Mouse (Mus musculus) hindbrain, embryonic 15.5 days (tissue): ENCODE results near the gene Ncstn. TPM values are rescaled to one million over a fixed set of nuclear protein-coding genes. Genes with fewer than 3 reads are reported as not detected.

ENCODE experiments used
- ATAC-seq: fragments of 200-750 bp; cut with Nextera tagmentation; 2 replicates; pipeline ENCODE4 v1.8.0; 2017; ENCODE audit warnings: low read depth, moderate number of reproducible peaks, moderate TSS enrichment; ENCODE audit not compliant: low FRiP score
- H3K27ac ChIP-seq: fragments of 300-500 bp; sonication (generic); replicated peaks from 2 replicates; pipeline ENCODE4 v1.5.1; 2015; ENCODE audit warnings: mild to moderate bottlenecking, inconsistent platforms
- H3K27me3 ChIP-seq: fragments of 300-500 bp; sonication (generic); 2 replicates; pipeline ENCODE4 v1.6.1; 2015; ENCODE audit warnings: control low read depth, inconsistent platforms
- H3K36me3 ChIP-seq: fragments of 300-500 bp; sonication (generic); 2 replicates; pipeline ENCODE4 v1.6.1; 2015; ENCODE audit warnings: control low read depth, inconsistent platforms
- H3K4me1 ChIP-seq: fragments of 300-500 bp; sonication (generic); replicated peaks from 2 replicates; pipeline ENCODE4 v1.6.1; 2015; ENCODE audit warnings: control low read depth, inconsistent platforms
- H3K4me2 ChIP-seq: fragments of 300-500 bp; sonication (generic); 2 replicates; pipeline ENCODE4 v1.6.1; 2015; ENCODE audit warnings: moderate library complexity, mild to moderate bottlenecking, inconsistent platforms
- H3K4me3 ChIP-seq: fragments of 300-500 bp; sonication (generic); 2 replicates; pipeline ENCODE4 v1.5.1; 2015; ENCODE audit warnings: mild to moderate bottlenecking, inconsistent platforms
- H3K9ac ChIP-seq: fragments of 300-500 bp; sonication (generic); 2 replicates; pipeline ENCODE4 v1.6.1; 2015; ENCODE audit warnings: inconsistent platforms
- H3K9me3 ChIP-seq: fragments of 300-500 bp; sonication (generic); 2 replicates; pipeline ENCODE4 v1.6.1; 2016; ENCODE audit warnings: control low read depth, inconsistent platforms
- WGBS: fragments of 180-500 bp; shearing (Covaris S2); methylation state at CpG from one replicate; pipeline ENCODE4 v1.1.7; 2015; 5-methylcytosine and 5-hydroxymethylcytosine counted together
- polyA plus RNA-seq: library from polyadenylated mRNA; unstranded; fragments of >200 nt; fragmentation: Nextera tagmentation; extraction: Ambion mirVana; gene quantifications from 2 replicates; pipeline ENCODE4 v1.2.1, GENCODE M21; 2015

The Ncstn gene
- polyA plus RNA-seq, 1 experiment from 2014 or later, result 114 TPM

DNA sequence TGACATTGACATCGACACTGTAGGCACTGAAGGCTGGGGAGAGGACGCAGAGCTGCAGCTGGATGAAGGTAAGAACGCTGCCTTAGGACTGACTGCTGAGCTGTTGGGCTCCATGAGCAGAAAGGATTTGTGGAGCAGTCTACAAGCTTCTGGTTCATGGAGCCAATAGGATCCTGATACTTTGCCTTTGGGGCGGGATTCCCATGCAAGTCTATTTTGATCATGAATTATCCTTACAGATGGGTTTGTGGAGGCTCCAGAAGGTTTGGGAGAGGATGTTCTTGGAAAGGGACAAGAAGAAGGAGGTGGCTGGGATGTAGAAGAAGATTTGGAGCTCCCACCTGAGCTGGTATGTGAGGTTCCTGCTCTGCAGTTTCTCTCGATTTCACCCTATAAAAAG is 34.4 kb upstream of the Ncstn start:
- no peaks in the 10 kb centered on the region for H3K9me3 ChIP-seq
- ATAC-seq, result no peak
- peaks cover 97% of the 10 kb centered on the region for H3K36me3 ChIP-seq
- H3K9ac ChIP-seq, result no peak overlapping the region
- no peak overlapping the region for H3K27ac ChIP-seq
- no peak overlapping the region for H3K4me3 ChIP-seq
- H3K27me3 ChIP-seq, result no peaks in the 10 kb centered on the region
- H3K4me1 ChIP-seq, result no peaks in the 10 kb centered on the region
- WGBS, result 94% methylated on average over 5 of the region's 5 CpGs
- H3K4me2 ChIP-seq, result no peak overlapping the region

DNA sequence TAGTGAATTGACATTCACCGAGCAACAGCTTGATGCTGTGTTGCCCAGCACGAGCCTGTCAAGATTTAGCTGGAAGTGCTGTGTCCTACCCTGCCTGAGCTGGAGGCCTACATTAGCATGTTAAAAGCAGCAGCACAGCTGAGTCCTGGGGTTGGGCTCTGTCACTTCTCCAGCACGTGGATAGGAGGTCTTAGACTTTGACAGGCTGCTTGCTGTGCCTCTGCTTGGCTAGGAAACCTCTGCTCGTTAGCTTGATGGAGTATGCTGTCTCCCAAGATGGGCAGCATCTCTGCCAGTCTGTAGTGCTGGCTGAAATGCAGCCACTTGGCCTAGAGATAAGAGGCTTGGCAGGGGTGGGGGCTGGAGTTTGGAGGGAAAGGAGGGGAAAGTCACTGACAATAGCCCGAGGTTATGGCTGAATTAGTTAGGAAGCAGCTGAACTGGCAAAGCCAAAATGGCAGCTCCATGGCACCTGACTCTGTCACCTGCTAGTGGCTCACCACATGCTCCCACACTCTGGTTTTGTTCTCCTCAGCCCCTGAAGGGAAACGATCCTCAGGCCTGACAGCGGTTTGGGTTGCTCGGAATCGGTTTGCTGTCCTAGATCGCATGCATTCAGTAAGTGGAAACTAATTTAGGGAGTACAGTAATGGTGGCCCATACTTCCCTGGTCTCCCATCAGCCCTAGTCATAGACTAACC is 25.3 kb upstream of the Ncstn start:
- Histone ChIP-seq H3K4me3 (no peak overlapping the region), H3K4me1 (no peaks in the 10 kb centered on the region), H3K9ac (no peak overlapping the region), H3K27me3 (no peaks in the 10 kb centered on the region), H3K9me3 (no peaks in the 10 kb centered on the region), H3K4me2 (no peak overlapping the region), H3K36me3 (peaks cover 95% of the 10 kb centered on the region), H3K27ac (no peak overlapping the region)
- ATAC-seq, result peak; percentile 91
- 50% methylated on average over 10 of the region's 10 CpGs for WGBS

DNA sequence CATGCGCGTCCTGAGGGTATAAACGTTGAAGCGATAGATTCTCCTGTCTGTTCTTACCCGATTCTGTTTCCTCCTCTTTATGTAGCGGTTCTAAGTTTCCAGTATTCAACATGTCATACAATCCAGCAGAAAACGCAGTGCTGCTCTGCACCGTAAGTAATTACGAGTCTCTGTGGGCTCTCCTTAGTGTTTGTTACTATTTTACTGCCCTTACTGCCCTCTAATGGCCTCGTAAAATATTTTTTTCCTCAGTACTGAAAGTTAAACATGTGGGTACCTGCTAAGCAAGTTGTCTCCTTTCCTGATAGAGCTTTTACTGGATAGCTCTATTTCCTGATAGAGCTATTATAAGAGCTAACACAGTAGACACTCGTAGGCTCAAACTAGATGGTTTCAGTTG is 22.5 kb upstream of the Ncstn start:
- Histone ChIP-seq H3K4me1 (no peaks in the 10 kb centered on the region), H3K27ac (no peak overlapping the region), H3K4me3 (no peak overlapping the region), H3K9ac (no peak overlapping the region), H3K27me3 (no peaks in the 10 kb centered on the region), H3K9me3 (no peaks in the 10 kb centered on the region), H3K4me2 (no peak overlapping the region), H3K36me3 (peaks cover 93% of the 10 kb centered on the region)
- 75% methylated on average over 11 of the region's 11 CpGs for WGBS
- no peak for ATAC-seq

- Histone ChIP-seq H3K27me3 (no peaks in the 10 kb centered on the region), H3K36me3 (peaks cover 87% of the 10 kb centered on the region), H3K4me3 (no peak overlapping the region), H3K9ac (no peak overlapping the region), H3K4me2 (no peak overlapping the region), H3K4me1 (no peaks in the 10 kb centered on the region), H3K9me3 (no peaks in the 10 kb centered on the region), H3K27ac (no peak overlapping the region)
- no peak for ATAC-seq
- WGBS, result 86% methylated on average over 4 of the region's 4 CpGs
Measured at GRCm38 (mm10) chr1:172103619-172104018, 21.0 kb upstream of the Ncstn start.

DNA sequence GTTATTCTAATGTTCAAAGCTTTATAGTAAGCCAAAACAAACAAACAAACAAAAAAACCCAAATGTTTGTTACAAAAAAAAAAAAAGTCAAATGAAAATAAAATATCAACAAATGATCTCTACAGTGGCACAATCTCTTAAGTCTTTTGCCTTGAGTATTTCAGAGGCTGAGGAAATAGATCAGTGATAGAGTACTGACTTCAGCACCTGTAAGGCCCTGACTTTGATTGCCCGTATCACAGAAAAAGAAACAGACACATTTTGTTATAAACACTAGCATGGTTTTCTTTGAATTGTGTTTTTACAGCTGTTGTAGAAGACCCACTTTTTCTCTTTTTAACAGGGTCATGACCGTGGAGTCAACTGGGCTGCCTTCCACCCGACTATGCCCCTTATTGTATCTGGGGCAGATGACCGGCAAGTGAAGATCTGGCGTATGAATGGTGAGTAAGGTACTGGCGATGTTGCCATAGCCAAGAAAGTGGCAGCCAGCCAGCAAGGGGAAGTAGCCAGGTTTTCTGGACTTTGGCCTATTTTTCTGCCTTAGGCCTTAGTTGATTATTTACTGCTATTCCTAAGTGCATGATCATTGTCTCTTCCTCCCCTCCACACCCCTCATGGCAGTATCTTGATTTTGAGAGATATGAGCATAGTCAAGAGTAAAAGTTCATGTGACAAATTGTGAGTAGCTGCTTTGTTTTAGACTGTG is 16.9 kb upstream of the Ncstn start:
- H3K4me2 ChIP-seq, result no peak overlapping the region
- no peaks in the 10 kb centered on the region for H3K9me3 ChIP-seq
- no peak for ATAC-seq
- no peak overlapping the region for H3K27ac ChIP-seq
- H3K4me3 ChIP-seq, result no peak overlapping the region
- H3K36me3 ChIP-seq, result peaks cover 79% of the 10 kb centered on the region
- WGBS, result 70% methylated on average over 6 of the region's 6 CpGs
- H3K9ac ChIP-seq, result no peak overlapping the region
- H3K4me1 ChIP-seq, result no peaks in the 10 kb centered on the region
- H3K27me3 ChIP-seq, result no peaks in the 10 kb centered on the region

DNA sequence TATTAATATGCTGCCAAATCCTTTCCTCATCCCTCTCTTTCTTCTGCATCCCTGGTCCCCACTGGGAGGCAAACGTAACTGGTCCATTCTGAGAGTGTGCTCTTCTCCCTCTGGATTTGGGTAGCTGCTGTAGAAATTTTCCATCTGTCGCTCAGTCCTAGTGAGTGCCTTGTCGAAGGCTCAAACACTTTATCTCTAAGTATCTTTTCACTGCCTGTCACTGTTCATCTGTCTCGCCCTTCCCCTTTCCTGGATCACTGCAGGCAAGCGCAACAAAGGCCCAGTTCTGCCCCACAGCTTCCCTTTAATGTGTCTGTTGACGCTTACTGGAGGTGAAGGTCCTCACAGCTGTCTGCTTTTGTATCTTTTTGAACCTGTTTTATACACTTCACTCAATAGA is 12.6 kb upstream of the Ncstn start:
- H3K4me3 ChIP-seq, result no peak overlapping the region
- H3K9me3 ChIP-seq, result no peaks in the 10 kb centered on the region
- H3K9ac ChIP-seq, result no peak overlapping the region
- no peaks in the 10 kb centered on the region for H3K4me1 ChIP-seq
- H3K36me3 ChIP-seq, result peaks cover 80% of the 10 kb centered on the region
- ATAC-seq, result no peak
- no peaks in the 10 kb centered on the region for H3K27me3 ChIP-seq
- WGBS, result 39% methylated on average over 6 of the region's 6 CpGs
- H3K27ac ChIP-seq, result no peak overlapping the region
- no peak overlapping the region for H3K4me2 ChIP-seq

DNA sequence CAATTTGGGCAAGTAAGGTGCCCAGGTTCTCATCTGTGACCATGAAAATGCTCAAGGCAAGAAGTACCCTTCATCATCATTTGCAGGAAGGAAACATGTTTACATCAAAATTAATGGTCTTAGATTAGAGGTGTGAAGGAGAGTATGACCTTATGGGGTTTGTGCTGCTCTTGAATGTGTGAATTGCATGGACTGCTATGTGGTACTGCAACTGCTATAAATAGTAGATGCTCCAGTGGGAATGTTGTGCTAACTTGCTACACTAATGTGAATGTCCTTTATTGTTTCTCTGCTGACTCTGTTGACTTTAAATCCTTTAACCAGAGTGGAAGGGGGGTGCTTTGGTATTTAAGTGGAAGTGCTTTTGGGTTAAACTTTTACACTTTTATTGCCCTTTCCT is 11.7 kb upstream of the Ncstn start:
- no peaks in the 10 kb centered on the region for H3K9me3 ChIP-seq
- no peak for ATAC-seq
- no peaks in the 10 kb centered on the region for H3K4me1 ChIP-seq
- no peak overlapping the region for H3K9ac ChIP-seq
- no peak overlapping the region for H3K4me2 ChIP-seq
- no peak overlapping the region for H3K27ac ChIP-seq
- no peaks in the 10 kb centered on the region for H3K27me3 ChIP-seq
- peaks cover 79% of the 10 kb centered on the region for H3K36me3 ChIP-seq
- no peak overlapping the region for H3K4me3 ChIP-seq

- Histone ChIP-seq H3K4me1 (no peaks in the 10 kb centered on the region), H3K9me3 (no peaks in the 10 kb centered on the region), H3K27me3 (no peaks in the 10 kb centered on the region), H3K27ac (no peak overlapping the region), H3K4me3 (no peak overlapping the region), H3K4me2 (no peak overlapping the region), H3K36me3 (peaks cover 83% of the 10 kb centered on the region), H3K9ac (no peak overlapping the region)
- no peak for ATAC-seq
- 52% methylated on average over 3 of the region's 3 CpGs for WGBS
Measured at GRCm38 (mm10) chr1:172093522-172093921, 10.9 kb upstream of the Ncstn start.

GRCm38 (mm10) chr1:172082899-172083445 is 377 bp upstream of the Ncstn start:
- Histone ChIP-seq H3K9ac (peak overlapping the region; percentile 79), H3K9me3 (no peaks in the 10 kb centered on the region), H3K27me3 (no peaks in the 10 kb centered on the region), H3K4me1 (peaks cover 28% of the 10 kb centered on the region), H3K4me3 (peak overlapping the region; percentile 77), H3K36me3 (peaks cover 21% of the 10 kb centered on the region), H3K27ac (peak overlapping the region; percentile 91), H3K4me2 (peak overlapping the region; percentile 64)
- WGBS, result 1% methylated on average over 24 of the region's 24 CpGs
- no peak; the same call in none of the 2 replicates for ATAC-seq

DNA sequence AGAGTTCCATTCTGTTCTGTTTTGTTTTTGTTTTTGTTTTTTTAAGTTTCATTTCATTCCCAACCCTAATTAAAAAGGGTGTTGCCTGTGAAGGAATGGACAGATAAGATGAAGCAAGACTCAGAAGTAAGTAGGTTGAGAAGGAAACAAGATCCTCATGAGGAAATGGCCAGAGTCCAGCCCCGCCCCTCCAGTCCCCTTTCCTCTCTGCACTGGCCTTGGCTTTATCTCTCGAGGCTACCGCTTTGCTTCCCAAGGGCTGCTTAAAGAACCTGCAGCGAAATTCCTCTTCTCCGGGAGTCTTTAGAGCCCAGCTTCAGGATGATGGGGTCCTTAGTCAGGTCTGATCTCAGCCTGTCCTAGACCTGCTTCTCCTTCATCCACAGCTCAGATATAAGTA is 4.6 kb downstream of the Ncstn start:
- H3K36me3 ChIP-seq, result peaks cover 61% of the 10 kb centered on the region

DNA sequence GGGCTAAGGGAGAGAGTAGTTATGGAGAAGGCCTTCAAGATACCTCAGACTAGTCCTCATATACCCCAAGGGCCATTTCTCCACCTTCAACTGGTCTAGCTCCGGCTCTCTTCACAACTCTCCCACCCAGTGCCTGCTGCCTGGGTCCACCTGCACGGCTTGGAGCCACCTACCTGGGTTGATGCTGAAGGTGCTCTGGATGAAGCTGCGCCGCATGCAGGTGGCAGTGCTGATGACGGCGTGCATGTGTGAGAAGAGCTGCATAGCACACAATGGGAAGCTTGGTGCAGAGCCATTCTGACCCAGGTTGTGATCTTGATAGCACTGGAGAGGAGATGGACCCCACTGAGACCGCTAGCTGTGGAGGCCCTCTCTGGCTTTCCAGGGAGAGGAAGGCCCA is 10.0 kb downstream of the Ncstn start:
- H3K9ac ChIP-seq, result no peak overlapping the region
- H3K4me1 ChIP-seq, result no peaks in the 10 kb centered on the region
- no peak overlapping the region for H3K4me3 ChIP-seq
- H3K9me3 ChIP-seq, result no peaks in the 10 kb centered on the region
- no peak overlapping the region for H3K4me2 ChIP-seq
- no peak for ATAC-seq
- WGBS, result 97% methylated on average over 7 of the region's 7 CpGs
- no peak overlapping the region for H3K27ac ChIP-seq
- H3K27me3 ChIP-seq, result no peaks in the 10 kb centered on the region
- peaks cover 90% of the 10 kb centered on the region for H3K36me3 ChIP-seq

More for the DNA sequence above, 4.6 kb downstream of the Ncstn start:
- H3K4me3 ChIP-seq, result no peak overlapping the region
- 80% methylated on average over 5 of the region's 5 CpGs for WGBS
- H3K9me3 ChIP-seq, result no peaks in the 10 kb centered on the region
- no peak overlapping the region for H3K27ac ChIP-seq
- no peak for ATAC-seq
- no peak overlapping the region for H3K9ac ChIP-seq
- no peak overlapping the region for H3K4me2 ChIP-seq
- peaks cover 8% of the 10 kb centered on the region for H3K4me1 ChIP-seq
- H3K27me3 ChIP-seq, result no peaks in the 10 kb centered on the region

GRCm38 (mm10) chr1:172071556-172071955 is 11.0 kb downstream of the Ncstn start:
- ATAC-seq, result no peak
- Histone ChIP-seq H3K4me3 (no peak overlapping the region), H3K27me3 (no peaks in the 10 kb centered on the region), H3K4me2 (no peak overlapping the region), H3K4me1 (no peaks in the 10 kb centered on the region), H3K27ac (no peak overlapping the region), H3K36me3 (peaks cover 98% of the 10 kb centered on the region), H3K9me3 (no peaks in the 10 kb centered on the region), H3K9ac (no peak overlapping the region)
- WGBS, result 48% methylated on average over 4 of the region's 4 CpGs
